Mouse (Mus musculus): ENCODE measurements at regions not wholly inside any gene's neighbourhood (a gene's known extent, or its start where the extent isn't known, plus 50 kb on each side); places are given as distances from the start of the nearest gene placed in this dataset.

DNA sequence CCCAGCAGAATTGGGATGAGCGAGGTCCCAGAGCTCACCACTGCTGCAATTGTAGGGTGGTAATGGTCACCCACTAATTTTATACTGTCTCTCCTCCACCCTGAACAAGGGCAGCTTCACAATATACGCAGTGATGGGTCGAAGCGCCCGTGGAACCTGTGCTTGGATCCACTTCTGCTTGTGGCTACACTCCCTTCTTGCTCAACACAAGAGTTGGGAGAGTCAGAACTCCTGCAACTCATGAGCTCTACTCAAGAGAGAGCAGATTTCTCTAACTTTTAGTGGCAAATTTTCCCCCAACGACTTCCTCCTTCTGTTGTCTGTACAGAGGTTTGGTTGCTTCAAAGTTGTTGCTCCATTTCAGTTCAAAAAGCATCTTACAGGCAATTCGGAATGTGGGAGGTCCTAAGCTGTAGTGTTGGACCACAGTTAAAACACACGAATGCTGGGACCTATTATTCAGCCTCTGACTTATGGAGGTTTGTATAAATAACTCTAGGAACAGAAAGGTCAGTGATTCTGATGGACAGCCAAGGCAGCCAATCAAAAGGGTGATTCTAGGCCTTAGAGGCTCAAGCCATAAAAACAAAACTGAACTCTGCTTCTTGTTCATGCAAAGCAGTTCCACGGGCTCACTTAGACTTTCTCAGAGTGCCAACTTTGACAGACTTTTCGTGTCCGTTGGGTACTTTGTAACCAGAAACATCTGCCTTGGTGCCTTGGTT is 227.8 kb upstream of the Meis1 start:
- no peak for DNase-seq (ENCODE audit: low spot score in 2 of 2)

DNA sequence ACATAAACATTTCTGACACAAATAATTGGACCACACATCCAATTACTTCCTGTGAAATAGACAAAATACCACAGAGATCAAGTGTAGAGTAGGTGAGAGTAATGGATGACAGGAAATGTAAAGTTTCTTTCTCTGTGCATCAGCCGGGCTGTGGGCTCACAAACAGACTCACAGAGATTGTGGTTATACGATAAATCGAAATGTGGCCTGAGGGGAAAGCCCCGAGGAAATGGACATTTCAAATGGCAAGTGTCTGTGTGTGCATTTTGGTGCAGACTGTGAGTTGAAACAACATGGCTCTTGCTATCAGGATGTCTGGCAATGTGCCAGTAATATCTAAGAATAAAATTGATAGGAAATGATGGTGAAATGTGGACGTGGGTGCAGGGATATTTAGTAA is 234.8 kb upstream of the Meis1 start:
- no peak for DNase-seq (ENCODE audit: low spot score in 2 of 2)

DNA sequence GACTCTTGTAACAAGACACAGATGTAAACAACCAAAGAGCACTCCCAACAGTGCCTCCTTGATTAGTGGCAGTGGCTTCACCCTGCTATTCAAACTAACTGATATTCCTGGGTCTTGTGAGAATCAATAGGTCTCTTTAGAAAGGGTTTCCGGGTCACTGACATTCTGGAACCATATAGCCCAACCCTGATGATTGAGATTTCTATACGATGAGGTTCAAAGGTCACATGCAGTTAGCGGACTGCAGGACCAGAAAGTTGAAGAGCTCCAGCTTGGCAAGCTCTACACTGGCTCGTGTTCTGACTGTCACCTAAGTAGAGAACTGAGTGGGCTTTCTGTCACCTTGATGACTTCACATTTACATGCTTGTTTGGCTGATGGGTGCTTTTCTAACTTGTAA is 235.4 kb upstream of the Meis1 start:
- no peak for DNase-seq (ENCODE audit: low spot score in 2 of 2)

DNA sequence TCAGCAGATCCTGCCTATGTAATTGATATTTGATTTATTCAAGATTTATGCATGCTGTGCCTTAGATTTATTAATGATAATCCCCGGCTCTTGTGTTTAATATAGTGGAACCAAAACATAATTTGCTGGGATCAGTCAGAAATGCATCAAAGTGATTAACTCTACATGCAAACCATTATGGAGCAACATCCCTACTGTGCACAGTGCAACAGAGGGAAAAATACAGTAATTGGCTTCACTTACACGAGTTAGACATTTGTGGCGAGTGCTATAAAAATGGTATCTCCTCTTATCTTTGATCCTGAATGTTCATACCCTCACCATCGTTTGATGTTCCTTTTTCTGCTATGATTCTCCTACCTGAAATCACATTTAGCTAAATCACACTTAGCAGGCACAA is 238.8 kb upstream of the Meis1 start:
- no peak for DNase-seq (ENCODE audit: low spot score in 2 of 2)

DNA sequence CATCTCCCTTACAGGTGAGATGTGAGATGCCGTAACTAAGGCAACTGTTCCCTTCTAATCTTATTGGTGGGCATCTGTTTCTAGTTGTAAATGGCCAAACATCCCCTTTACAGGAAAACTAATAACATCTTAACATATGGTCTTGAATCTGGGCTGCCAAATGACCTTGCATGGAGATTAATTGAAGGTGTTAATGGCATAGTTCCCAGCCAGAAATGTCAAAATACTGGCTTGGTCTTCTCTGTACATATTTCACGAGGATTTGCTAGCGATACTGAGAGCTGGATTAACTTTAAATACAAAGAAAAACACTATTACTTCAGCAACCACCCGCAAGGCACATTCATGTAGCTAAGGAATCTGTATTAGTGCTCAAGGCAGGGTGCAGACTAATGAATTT is 244.0 kb upstream of the Meis1 start:
- no peak for DNase-seq (ENCODE audit: low spot score in 2 of 2)

DNA sequence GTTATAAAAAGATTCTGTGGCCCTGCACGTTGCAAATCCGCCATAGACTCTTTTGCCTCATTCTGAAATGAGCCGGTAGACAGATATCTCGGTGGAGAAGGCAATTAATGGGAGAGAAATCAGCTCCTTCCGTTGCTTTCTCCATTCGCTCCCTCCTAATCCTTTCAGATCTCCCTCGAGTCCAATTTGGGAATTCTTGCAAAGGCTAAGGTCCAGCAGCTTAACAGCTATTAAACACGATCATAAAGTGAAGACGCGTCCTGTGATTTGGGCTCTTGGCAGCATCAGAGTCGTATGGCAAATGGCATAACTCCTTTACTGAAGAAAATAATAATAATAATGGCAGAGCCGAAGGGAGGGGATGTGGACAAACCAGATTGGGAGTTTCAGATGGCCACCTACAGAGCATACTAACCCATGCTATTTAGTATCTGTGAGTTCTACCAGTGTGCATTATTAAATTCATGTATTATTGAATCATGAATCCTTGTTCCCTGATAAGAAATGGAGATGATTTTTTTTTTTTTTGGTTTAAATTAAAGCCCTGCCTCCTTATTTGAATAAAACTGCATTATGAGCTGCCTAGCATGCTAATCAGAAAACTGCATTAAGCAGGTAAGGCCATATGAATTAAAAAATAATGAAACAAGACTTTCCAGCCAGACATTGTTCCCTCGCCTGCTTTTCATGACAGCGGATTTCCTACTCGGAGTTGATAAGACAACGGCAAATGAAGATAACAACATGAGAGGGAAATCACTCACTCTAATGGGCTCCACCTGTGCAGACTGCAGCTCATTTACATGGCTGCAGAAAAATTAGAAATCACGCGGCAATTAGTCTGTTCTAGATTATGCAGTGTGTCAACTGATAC is 246.2 kb upstream of the Meis1 start:
- no peak for DNase-seq (ENCODE audit: low spot score in 2 of 2)

DNA sequence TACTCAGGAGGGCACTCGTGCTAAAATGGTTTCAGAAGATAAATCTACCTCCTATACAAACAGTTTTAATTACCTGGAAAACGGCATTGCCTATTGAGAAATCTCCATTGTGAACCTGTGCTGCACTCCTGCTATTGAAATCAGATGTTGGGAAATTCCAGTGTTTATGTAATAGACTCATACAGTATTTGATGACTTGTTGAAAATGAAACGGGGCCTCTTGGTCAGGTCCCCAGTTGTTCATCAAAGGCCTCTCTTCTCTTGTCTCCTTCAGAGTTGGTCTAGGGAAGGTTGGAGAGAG is 246.8 kb upstream of the Meis1 start:
- no peak for DNase-seq (ENCODE audit: low spot score in 2 of 2)

DNA sequence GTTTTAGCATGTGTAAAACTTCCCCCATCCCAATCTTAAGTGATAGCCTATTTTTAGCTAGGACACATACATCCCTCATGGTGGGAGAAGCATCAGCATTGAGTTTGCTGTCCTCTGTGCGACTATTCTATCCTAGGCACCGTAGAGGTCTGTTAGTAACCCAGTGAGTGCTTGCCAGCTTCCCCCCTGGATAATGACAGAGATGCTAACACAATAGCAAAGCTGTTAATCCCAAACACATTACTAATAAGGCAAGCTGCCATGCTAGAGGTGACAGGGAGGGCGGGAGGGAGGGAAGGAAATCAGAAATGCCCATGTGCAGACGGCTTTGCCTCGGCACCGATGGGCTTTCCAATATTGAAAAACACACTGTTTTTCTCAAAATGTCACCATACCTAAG is 272.2 kb upstream of the Meis1 start:
- no peak for DNase-seq (ENCODE audit: low spot score in 2 of 2)

DNA sequence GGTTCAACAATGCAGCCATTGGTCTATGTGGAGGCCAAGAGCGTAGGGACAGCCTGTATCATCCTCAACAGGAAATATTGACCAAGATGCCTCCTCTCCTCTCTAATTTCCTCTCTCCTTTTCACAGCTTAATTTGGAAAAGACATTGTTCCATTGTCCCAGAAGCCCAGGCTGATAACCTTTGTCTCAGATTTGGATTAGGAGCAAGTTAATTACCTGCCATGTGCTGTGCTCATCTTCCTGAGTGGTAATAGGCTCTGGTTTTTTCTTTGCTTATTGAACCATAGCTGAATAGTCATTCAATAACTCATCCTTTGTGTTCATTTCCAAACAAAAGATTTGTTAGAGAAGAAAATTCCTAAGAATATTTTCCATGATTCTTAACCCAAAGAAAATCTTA is 280.6 kb upstream of the Meis1 start:
- DNase-seq (ENCODE audit: low spot score in 2 of 2): no peak

DNA sequence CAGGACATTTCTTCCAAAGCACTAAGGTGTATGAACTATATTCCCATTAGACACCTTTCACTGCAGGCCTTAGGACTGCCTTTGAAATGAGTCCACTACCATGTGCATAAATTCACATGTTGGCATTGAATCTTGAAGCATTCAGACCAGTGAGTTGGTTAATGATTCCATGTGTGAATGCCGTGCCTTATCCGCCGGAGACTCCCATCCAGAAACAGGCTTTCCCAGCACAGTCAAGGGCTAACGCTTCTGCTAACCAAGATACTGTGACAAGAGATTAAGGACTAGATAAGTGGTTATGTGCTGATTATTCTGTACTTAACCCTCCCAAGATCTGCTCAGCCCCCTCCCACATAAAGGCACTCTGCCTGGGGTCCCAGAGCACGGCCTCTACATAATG is 287.9 kb upstream of the Meis1 start:
- DNase-seq (ENCODE audit: low spot score in 2 of 2): no peak

DNA sequence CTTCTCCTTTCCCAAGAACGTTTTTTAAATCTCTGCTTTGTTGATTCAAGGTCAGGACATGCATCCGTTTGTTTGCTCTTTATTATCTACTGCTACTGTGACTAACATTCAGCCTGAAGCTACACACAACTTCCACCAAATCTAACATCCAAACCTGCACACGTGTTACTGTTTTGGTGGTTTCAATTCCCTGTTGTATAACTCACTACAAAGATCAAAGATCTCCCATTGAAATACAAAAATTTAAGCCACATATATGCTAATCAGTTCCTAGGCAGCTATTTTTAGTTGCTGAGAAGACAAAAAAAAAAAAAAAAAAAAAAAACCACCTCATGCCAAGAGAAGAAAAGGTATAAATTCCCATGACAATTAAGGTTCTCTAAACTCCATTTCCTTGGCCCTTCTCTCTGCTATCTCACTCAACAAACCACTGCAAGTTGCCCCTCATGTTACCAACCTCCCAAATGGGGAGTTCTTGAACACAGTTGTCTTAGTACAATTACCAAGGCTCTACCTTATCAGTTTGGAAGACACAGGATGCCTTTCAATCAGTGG is 312.0 kb upstream of the Meis1 start:
- DNase-seq (ENCODE audit: low spot score in 2 of 2): no peak

DNA sequence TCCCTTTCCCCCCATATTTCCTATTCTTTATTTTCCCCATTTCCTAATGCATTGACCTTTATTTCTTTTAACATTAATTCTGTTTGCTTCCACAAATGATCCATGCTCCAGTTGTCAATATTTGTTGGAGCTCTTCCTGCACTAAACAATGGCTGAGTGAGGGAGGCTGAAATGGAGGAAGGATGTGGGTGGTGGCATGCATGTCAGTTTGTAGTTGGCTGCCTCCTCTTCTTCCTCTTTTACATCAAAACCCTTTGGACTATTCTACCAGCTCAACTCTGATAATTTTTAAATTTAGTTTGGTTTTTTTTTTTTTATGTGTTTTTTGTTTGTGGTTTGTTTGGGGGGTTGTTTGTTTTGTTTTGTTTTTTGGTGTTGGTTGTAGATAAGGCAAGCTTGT is 313.5 kb upstream of the Meis1 start:
- no peak for DNase-seq (ENCODE audit: low spot score in 2 of 2)

DNA sequence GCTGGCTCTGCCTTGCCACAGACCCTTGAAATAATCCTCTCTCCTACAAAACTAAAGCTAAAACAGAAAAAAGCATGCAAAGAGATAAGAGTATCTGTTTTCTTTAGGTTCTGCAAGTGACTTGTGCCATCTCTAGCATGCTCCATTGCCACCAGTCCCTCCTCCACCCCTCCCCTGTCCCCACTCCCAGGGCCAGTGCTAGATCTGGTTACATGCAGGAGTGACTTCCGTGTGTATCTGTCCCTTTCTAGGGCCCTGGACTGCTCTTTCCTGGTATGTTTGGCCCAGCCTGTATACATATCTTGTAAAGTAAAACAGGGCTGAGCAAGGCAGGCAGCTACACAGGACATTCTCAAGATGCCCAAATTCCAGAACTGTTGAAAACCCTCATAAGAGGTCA is 313.9 kb upstream of the Meis1 start:
- no peak for DNase-seq (ENCODE audit: low spot score in 2 of 2)

DNA sequence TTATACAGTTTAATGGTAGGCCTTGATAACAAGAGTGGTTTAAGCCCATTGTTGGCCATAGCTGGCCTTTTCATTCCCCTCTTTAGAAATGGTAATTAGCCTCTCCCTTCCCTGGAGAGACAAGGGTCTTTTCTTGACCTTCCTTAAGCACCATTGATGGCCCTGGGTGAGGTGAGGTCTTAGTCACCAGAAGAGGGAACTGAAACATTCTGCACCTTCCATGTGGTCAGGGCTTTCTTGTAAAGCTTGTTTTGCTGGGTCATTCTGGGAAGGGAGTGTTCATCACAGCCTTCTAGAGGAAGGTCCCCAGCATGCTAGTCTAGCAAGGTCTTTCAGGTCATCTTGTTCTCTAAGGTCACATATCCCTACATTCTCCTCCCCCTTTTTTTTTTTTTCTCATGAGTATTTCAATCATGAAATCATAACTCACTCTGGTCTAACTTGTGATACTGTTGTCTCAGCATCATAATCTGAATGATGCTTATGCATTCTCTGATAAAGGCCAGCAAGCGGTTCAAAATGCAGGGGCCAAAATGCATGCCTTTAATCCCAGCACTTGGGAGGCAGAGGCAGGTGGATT is 315.2 kb upstream of the Meis1 start:
- no peak for DNase-seq (ENCODE audit: low spot score in 2 of 2)

DNA sequence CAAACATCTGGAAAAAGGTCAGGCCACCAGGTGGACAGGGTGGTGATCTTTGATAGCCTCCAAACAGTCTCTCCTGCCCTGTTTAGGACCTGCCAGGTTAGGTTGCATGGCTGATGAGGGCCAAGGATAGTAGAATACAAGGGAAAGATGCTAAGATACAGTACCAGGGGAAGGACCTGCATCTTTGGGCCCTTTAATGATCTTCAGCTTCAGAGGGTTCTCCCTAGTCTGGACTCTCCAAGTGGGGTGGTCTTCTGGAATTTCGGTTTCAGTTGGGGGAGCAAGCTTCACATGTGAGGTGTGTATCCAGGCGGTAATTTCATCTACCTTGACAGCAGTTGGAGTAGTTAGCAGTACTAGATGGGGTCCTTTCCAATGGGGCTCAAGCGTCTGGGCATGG is 316.6 kb upstream of the Meis1 start:
- no peak for DNase-seq (ENCODE audit: low spot score in 2 of 2)

DNA sequence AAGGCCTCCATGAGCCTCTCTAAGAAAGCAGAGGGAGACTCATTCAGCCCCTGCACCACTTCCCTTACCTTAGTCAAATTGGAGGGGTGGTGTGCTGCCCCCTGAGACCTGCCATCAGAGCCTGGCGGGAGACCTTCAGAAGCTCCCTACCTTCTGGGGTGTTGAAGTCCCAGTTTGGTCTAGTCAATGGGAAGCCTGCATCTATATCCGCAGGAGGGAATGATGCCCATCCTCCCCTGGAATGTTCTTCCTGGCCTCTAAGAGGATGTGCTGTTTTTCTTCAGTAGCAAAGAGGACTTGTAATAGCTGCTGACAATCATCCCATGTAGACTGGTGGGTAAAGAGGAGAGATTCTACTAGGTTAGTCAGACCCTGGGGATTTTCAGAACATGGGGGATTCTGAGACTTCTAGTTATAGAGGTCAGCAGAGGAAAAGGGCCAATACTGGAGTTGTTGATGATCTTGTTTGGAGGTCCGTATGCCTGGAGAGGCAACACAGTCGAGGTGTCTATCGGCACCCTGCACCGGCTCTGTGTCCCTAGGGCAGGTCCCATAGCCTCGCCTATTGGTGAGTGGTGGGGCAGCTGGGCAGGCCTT is 321.0 kb upstream of the Meis1 start:
- DNase-seq (ENCODE audit: low spot score in 2 of 2): no peak

DNA sequence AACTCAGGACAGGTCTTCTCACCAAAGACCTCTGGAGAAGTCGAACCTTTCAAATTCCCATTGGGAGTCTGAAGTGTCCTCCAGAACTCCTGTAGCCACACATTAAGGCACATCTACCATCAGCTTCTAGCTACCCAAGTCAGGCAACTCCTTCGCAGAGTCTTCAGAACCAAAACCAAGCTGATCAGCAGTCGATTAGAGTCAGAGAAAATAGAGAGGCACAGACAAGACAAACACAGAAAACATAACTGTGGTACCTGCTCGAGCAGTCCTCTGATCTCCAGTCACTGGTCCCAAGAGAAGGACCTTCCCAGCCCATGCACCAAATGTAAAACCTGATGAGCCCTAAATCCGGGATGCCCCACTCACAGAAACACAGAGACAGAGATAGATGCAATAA is 322.1 kb upstream of the Meis1 start:
- no peak for DNase-seq (ENCODE audit: low spot score in 2 of 2)

DNA sequence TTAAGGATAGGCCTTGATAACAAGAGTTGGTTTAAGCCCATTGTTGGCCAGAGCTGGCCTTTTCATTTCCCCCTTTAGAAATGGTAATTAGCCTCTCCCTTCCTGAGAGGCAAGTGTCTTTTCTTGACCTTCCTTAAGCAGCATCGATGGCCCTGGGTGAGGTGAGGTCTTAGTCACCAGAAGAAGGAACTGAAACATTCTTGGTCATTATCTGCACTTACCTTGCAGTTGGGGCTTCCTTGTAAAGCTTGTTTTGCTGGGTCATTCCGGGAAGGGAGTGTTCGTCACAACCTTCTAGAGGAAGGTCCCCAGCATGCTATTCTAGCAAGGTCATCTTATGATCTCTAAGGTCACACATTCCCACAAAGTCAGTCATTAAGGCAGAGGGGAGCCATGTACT is 322.6 kb upstream of the Meis1 start:
- DNase-seq (ENCODE audit: low spot score in 2 of 2): no peak

DNA sequence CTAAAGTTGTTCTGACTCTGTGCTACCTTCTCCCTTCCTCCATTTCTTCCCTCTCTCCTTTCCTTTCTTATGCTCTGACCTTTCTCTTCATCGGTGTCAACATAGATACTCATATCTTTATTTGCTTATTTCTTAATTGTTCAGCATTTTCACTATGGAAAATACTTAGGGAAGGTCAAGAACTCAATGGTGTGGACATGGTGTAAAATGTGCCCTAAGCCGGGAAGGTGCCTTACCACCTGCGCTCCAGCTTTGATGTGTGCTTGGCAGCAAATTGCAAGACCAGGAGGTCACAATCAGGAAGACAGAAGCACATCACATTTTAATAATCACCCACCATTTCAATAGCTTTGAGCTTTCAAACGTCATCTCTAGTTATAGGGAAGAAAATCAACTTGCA is 324.0 kb upstream of the Meis1 start:
- DNase-seq (ENCODE audit: low spot score in 2 of 2): no peak

DNA sequence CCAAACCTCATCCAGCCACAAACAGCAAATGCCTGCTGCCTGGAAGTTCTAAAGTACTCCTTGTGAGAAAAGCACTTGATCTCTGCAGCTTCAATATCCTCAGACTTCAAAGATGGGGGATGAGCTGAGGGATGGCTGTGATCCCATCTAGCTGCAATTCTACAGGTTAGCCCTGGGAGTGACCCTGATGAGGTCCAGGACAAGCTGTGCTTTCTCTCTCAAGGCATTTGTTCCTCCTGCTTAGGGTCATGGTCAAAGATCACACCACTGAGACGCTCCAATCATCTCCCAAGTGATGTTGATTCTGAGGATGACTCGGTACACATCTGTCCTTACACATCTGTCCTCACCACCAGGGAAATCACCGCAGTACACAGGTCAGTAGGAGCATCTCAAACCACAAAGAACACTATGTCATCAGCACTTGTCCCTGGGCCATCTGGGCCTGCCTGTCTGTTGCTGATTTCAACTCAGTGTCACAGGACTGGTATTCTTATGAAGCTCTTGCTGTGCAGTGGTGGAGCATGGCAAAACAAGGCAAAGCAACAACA is 327.6 kb upstream of the Meis1 start:
- no peak for DNase-seq (ENCODE audit: low spot score in 2 of 2)

DNA sequence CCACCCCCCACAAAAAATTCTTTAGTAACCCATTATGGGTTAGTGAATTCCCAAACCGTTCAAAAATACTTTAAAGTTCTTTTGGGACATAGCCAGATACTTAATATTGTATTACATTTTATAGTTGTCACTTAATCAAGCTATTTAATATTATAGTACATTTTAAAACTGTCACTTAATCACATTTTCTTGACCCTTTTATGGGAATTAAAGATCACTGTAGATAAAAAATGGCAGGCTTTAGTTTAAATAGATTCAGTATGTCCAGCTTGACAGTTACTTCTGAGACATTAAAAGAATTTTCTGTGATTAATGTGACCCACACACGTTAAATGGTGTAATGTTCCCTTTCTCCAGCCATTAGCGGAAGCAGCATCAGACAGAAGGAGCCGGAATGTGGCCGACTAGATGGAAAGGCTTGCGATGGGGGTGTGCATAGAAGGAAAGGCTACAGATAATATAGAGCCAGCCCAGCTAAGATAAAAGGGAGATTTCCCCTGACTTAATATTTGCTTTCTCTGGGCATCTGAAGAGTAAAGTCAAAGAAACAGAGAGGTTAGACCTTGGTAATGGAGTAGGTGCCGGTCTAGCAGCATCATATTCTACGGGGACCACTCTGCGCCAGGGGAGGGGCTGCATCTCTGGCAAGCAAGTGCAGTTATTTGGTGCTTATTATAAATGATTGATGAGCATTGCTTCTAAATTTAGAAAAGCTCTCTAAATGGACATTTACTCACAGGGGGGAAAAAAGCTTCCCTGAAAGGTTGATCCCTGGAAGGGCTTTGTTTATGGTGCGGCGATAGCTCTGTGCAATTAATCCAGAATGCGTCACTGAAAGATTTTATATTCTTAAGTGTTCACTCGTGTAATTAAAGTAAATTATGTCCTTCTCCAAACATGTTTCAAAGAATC is 331.8 kb upstream of the Meis1 start:
- DNase-seq (ENCODE audit: low spot score in 2 of 2): no peak
